Mouse (Mus musculus) liver, adult 2 months (tissue): ENCODE measurements at regions not wholly inside any gene's neighbourhood (a gene's known extent, or its start where the extent isn't known, plus 50 kb on each side); places are given as distances from the start of the nearest gene placed in this dataset.

Source experiments
- DNase-seq: peaks from one replicate; pipeline ENCODE4 v3.0.0-alpha.2; 2011; ENCODE audit warnings: low read depth, low spot score; ENCODE audit errors: extremely low read depth
- H3K27ac ChIP-seq: fragments of 200-500 bp; replicated peaks from 2 replicates; pipeline ENCODE4 v1.5.1; 2012; ENCODE audit warnings: low read depth, mild to moderate bottlenecking, control low read depth, inconsistent platforms, low read length; ENCODE audit not compliant: insufficient read depth
- H3K27me3 ChIP-seq: fragments of 200-500 bp; 2 replicates; pipeline ENCODE4 v1.6.1; 2012; ENCODE audit warnings: mild to moderate bottlenecking, moderate library complexity, low read length, inconsistent platforms; ENCODE audit not compliant: control insufficient read depth, insufficient read depth
- H3K36me3 ChIP-seq: fragments of 200-500 bp; 2 replicates; pipeline ENCODE4 v1.6.1; 2012; ENCODE audit warnings: low read length, inconsistent platforms; ENCODE audit not compliant: control insufficient read depth, insufficient read depth
- H3K4me1 ChIP-seq: fragments of 200-500 bp; 2 replicates; pipeline ENCODE4 v1.6.1; 2011; ENCODE audit warnings: low read length; ENCODE audit not compliant: control insufficient read depth, insufficient read depth
- H3K4me3 ChIP-seq: fragments of 200-500 bp; 2 replicates; pipeline ENCODE4 v1.5.1; 2011; ENCODE audit warnings: low read depth, mild to moderate bottlenecking, control low read depth, low read length, moderate library complexity; ENCODE audit not compliant: insufficient read depth
- H3K79me2 ChIP-seq: fragments of 200-500 bp; 2 replicates; pipeline ENCODE4 v1.6.1; 2012; ENCODE audit warnings: inconsistent platforms, mild to moderate bottlenecking, low read length, moderate library complexity; ENCODE audit not compliant: control insufficient read depth, insufficient read depth
- H3K9ac ChIP-seq: fragments of 200-500 bp; 2 replicates; pipeline ENCODE4 v1.6.1; 2012; ENCODE audit warnings: low read depth, mild to moderate bottlenecking, control low read depth, inconsistent platforms, low read length
- CTCF ChIP-seq: fragments of 200-500 bp; IDR thresholded peaks from 2 replicates; pipeline ENCODE4 v1.5.1; 2011; ENCODE audit warnings: low read depth, low read length, control low read depth
- POLR2A ChIP-seq: fragments of 200-500 bp; IDR thresholded peaks from 2 replicates; pipeline ENCODE4 v1.6.1; 2011; ENCODE audit warnings: low read length, control low read depth; ENCODE audit not compliant: insufficient read depth; ENCODE audit errors: extremely low read depth
- WGBS: fragments of 180-500 bp; shearing (Covaris S2); methylation state at CpG from one replicate; pipeline ENCODE4 v1.1.7; 2018; 5-methylcytosine and 5-hydroxymethylcytosine counted together

DNA sequence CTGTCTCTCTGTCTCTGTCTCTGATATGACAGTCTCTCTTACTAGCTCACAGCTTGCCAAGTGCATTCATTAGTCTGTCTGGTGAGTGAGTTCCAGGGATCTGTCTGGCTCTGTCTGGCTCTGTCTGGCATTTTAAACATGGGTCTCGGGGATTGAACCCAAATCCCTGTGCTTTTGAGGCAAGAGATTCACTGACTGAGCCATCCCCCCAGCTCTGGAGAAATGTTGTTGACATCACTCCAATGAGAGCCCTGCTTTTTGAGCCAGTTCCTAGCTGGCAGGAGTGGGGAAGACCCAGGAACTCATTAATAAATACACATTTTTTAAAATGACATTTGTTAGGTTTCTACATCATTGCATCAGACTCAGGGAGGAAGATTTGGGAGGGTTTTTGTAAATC is 163.1 kb downstream of the Stk31 start:
- TF ChIP-seq POLR2A: no peak
- TF ChIP-seq CTCF: no peak
- Histone ChIP-seq H3K79me2 (no peaks in the 10 kb centered on the region), H3K4me1 (no peaks in the 10 kb centered on the region), H3K27me3 (no peaks in the 10 kb centered on the region), H3K9ac (no peak overlapping the region), H3K4me3 (no peak overlapping the region), H3K36me3 (no peaks in the 10 kb centered on the region), H3K27ac (no peak overlapping the region)
- 83% methylated on average over 1 of the region's 1 CpGs for WGBS
- no peak for DNase-seq

- WGBS: 87% methylated on average over 11 of the region's 11 CpGs
- no peak overlapping the region for H3K27ac ChIP-seq
- no peaks in the 10 kb centered on the region for H3K36me3 ChIP-seq
- no peak for TF ChIP-seq POLR2A
- no peak for TF ChIP-seq CTCF
- no peaks in the 10 kb centered on the region for H3K4me1 ChIP-seq
- no peak for DNase-seq
- H3K79me2 ChIP-seq: no peaks in the 10 kb centered on the region
- H3K9ac ChIP-seq: no peak overlapping the region
- no peak overlapping the region for H3K4me3 ChIP-seq
- H3K27me3 ChIP-seq: no peaks in the 10 kb centered on the region
Measured at GRCm38 (mm10) chr6:49559112-49559511, 163.7 kb downstream of the Stk31 start.

DNA sequence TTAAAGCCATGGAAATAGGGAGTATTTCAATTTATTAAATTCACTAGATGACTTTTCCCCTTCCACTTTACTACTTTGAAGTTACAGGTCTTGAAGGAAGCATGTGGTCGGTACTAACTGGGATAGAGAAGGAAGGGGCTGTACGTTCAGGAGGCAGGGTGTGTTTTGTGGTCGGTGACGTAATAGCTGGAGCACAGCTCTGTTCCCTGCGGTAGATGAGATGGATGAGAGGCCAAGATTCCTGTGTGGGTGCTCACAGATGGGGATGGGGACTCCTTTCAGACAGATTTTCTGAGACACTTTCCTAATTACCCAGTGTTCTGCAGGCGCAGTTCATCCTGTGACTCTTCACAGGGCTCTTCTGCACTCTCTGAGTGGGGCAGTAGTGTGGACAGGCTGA is 182.9 kb downstream of the Stk31 start:
- H3K4me1 ChIP-seq: no peaks in the 10 kb centered on the region
- H3K27me3 ChIP-seq: no peaks in the 10 kb centered on the region
- no peak overlapping the region for H3K9ac ChIP-seq
- 80% methylated on average over 6 of the region's 6 CpGs for WGBS
- TF ChIP-seq CTCF (no peak), POLR2A (no peak)
- H3K79me2 ChIP-seq: no peaks in the 10 kb centered on the region
- H3K4me3 ChIP-seq: no peak overlapping the region
- H3K36me3 ChIP-seq: no peaks in the 10 kb centered on the region
- H3K27ac ChIP-seq: no peak overlapping the region
- no peak for DNase-seq

DNA sequence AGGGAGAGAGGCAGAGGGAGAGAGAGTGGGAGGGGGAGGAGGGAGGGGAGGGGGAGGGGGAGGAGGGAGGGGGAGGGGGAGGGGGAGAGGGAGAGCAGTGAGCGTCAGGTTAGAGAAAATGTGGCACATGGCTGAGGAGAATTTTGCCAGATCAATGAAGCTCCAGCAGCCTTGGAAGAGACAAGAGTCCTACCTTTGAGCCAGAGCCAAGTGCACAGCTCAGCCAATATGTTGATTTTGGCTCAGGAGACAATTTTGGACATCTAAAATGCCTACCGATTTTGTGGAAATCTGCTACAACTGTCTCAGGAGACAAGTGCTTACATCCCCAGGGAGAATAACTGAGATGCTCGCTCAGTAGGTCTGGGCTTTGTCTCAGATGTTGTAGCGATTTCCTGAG is 184.3 kb downstream of the Stk31 start:
- peak; percentile 24 for DNase-seq
- H3K36me3 ChIP-seq: no peaks in the 10 kb centered on the region
- no peak overlapping the region for H3K27ac ChIP-seq
- H3K9ac ChIP-seq: no peak overlapping the region
- H3K4me1 ChIP-seq: no peaks in the 10 kb centered on the region
- H3K27me3 ChIP-seq: peaks cover 1% of the 10 kb centered on the region; the same call in 1 of the 2 replicates
- WGBS: 29% methylated on average over 4 of the region's 4 CpGs
- TF ChIP-seq CTCF: no peak
- TF ChIP-seq POLR2A: no peak
- H3K79me2 ChIP-seq: no peaks in the 10 kb centered on the region
- no peak overlapping the region for H3K4me3 ChIP-seq

DNA sequence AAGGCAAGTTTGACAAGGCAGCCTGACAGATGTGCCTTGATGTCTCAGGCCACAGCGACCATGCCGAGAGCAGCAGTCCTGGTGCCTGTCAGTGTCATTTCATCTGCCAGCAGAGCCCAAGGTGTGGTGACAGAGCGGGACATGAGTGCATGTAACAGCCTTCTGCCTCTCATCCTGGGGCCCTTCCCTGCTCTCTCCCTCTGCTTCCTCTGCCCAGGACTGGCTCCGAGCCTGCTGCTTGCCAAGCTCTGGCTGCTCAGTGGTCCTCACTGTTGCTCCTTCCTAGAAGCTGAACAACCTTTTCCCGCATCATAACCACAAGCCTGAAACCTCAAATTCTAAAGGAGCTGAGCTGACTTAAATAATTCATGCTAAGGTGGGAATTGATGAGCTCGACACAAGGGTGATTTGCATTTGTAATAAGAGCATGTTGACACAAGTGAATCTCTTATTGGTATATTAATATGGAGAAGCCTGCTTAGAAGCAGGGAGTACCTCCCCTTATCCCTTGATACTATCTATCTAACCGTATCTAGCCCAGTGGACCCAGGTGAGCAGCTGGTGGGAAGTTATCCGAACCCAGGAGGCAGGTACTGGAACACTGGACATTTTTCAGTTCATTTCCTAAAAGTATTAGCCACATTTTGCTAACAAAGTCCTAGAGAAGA is 186.8 kb downstream of the Stk31 start:
- DNase-seq: no peak
- Histone ChIP-seq H3K27ac (no peak overlapping the region), H3K4me3 (no peak overlapping the region), H3K36me3 (no peaks in the 10 kb centered on the region), H3K9ac (no peak overlapping the region), H3K27me3 (peaks cover 2% of the 10 kb centered on the region; the same call in 1 of the 2 replicates), H3K4me1 (no peaks in the 10 kb centered on the region), H3K79me2 (no peaks in the 10 kb centered on the region)
- TF ChIP-seq POLR2A (no peak), CTCF (no peak)
- 68% methylated on average over 8 of the region's 8 CpGs for WGBS

GRCm38 (mm10) chr6:49586553-49586952 is 191.1 kb downstream of the Stk31 start:
- no peak overlapping the region for H3K9ac ChIP-seq

More at GRCm38 (mm10) chr6:49586553-49586952, 191.1 kb downstream of the Stk31 start:
- H3K27ac ChIP-seq: no peak overlapping the region
- no peaks in the 10 kb centered on the region for H3K4me1 ChIP-seq
- H3K4me3 ChIP-seq: no peak overlapping the region
- no peaks in the 10 kb centered on the region for H3K36me3 ChIP-seq
- peaks cover 2% of the 10 kb centered on the region; the same call in 1 of the 2 replicates for H3K27me3 ChIP-seq
- DNase-seq: no peak
- WGBS: 53% methylated on average over 5 of the region's 5 CpGs
- H3K79me2 ChIP-seq: no peaks in the 10 kb centered on the region
- TF ChIP-seq CTCF: no peak
- no peak for TF ChIP-seq POLR2A
